Mouse (Mus musculus): ENCODE results near the gene Gm960. TPM values are rescaled to one million over a fixed set of nuclear protein-coding genes. Genes with fewer than 3 reads are reported as not detected.
A peak's percentile ranks its signal among the peaks of the same experiment; 100 is the strongest.

Gm960 gene
- polyA plus RNA-seq, 1 experiment from 2014 or later, result 0.62 TPM

GRCm38 (mm10) chr19:4613464-4614304, 84.8 kb downstream of the Gm960 start:
- Histone ChIP-seq H3K27ac (ENCODE audit: low read length) (no peak overlapping the region), H3K9me3 (replicated peaks; ENCODE audit: control insufficient read depth, low read length) (no peaks in the 10 kb centered on the region), H3K9ac (ENCODE audit: low read length) (no peak overlapping the region), H3K4me2 (ENCODE audit: low read depth, low read length) (no peak overlapping the region; the same call in 1 of the 2 replicates), H3K27me3 (ENCODE audit: control insufficient read depth, insufficient read depth, low read length) (0 out of 2 replicates have a peak, but pooled peaks cover 2% of the 10 kb centered on the region), H3K4me3 (ENCODE audit: low read length) (no peak overlapping the region), H3K4me1 (ENCODE audit: control insufficient read depth, insufficient read depth, low read length) (peaks cover 6% of the 10 kb centered on the region), H3K36me3 (ENCODE audit: control insufficient read depth, insufficient read depth) (peaks cover 10% of the 10 kb centered on the region)
- ATAC-seq (replicated peaks; ENCODE audit: extremely low read depth, insufficient read depth, low FRiP score), result no peak
- WGBS, result 91% methylated on average over 33 of the region's 33 CpGs

GRCm38 (mm10) chr19:4612181-4612961, 86.1 kb downstream of the Gm960 start:
- no peak overlapping the region for H3K27ac ChIP-seq (ENCODE audit: low read length)
- H3K36me3 ChIP-seq (ENCODE audit: control insufficient read depth, insufficient read depth), result peaks cover 10% of the 10 kb centered on the region
- H3K9ac ChIP-seq (ENCODE audit: low read length), result no peak overlapping the region
- no peaks in the 10 kb centered on the region for H3K27me3 ChIP-seq (ENCODE audit: control insufficient read depth, insufficient read depth, low read length)
- H3K4me3 ChIP-seq (ENCODE audit: low read length), result no peak overlapping the region
- ATAC-seq (replicated peaks; ENCODE audit: extremely low read depth, insufficient read depth, low FRiP score), result no peak
- WGBS, result 89% methylated on average over 19 of the region's 19 CpGs
- no peak overlapping the region for H3K4me2 ChIP-seq (ENCODE audit: low read depth, low read length)
- H3K9me3 ChIP-seq (replicated peaks; ENCODE audit: control insufficient read depth, low read length), result no peaks in the 10 kb centered on the region
- peaks cover 6% of the 10 kb centered on the region for H3K4me1 ChIP-seq (ENCODE audit: control insufficient read depth, insufficient read depth, low read length)

- WGBS, result 43% methylated on average over 4 of the region's 4 CpGs
- H3K36me3 ChIP-seq (ENCODE audit: control insufficient read depth, insufficient read depth), result peaks cover 10% of the 10 kb centered on the region
- ATAC-seq (replicated peaks; ENCODE audit: extremely low read depth, insufficient read depth, low FRiP score), result no peak
- no peak overlapping the region for H3K4me2 ChIP-seq (ENCODE audit: low read depth, low read length)
- peaks cover 6% of the 10 kb centered on the region for H3K4me1 ChIP-seq (ENCODE audit: control insufficient read depth, insufficient read depth, low read length)
- H3K9me3 ChIP-seq (replicated peaks; ENCODE audit: control insufficient read depth, low read length), result no peaks in the 10 kb centered on the region
- no peak overlapping the region for H3K27ac ChIP-seq (ENCODE audit: low read length)
- no peak overlapping the region for H3K9ac ChIP-seq (ENCODE audit: low read length)
- no peaks in the 10 kb centered on the region for H3K27me3 ChIP-seq (ENCODE audit: control insufficient read depth, insufficient read depth, low read length)
- no peak overlapping the region for H3K4me3 ChIP-seq (ENCODE audit: low read length)
Observed at GRCm38 (mm10) chr19:4610109-4610508, 88.4 kb downstream of the Gm960 start.

- no peaks in the 10 kb centered on the region for H3K27me3 ChIP-seq (ENCODE audit: control insufficient read depth, insufficient read depth, low read length)
Observed at GRCm38 (mm10) chr19:4608511-4608910, 90.0 kb downstream of the Gm960 start.

GRCm38 (mm10) chr19:4607406-4607805, 91.1 kb downstream of the Gm960 start:
- H3K9me3 ChIP-seq (replicated peaks; ENCODE audit: control insufficient read depth, low read length), result no peaks in the 10 kb centered on the region
- 88% methylated on average over 12 of the region's 12 CpGs for WGBS
- H3K27ac ChIP-seq (ENCODE audit: low read length), result no peak overlapping the region
- no peak for ATAC-seq (replicated peaks; ENCODE audit: extremely low read depth, insufficient read depth, low FRiP score)
- no peak overlapping the region for H3K4me3 ChIP-seq (ENCODE audit: low read length)
- no peak overlapping the region for H3K9ac ChIP-seq (ENCODE audit: low read length)
- no peaks in the 10 kb centered on the region for H3K27me3 ChIP-seq (ENCODE audit: control insufficient read depth, insufficient read depth, low read length)
- peaks cover 8% of the 10 kb centered on the region for H3K4me1 ChIP-seq (ENCODE audit: control insufficient read depth, insufficient read depth, low read length)
- no peak overlapping the region for H3K4me2 ChIP-seq (ENCODE audit: low read depth, low read length)
- H3K36me3 ChIP-seq (ENCODE audit: control insufficient read depth, insufficient read depth), result peaks cover 8% of the 10 kb centered on the region

More at GRCm38 (mm10) chr19:4608511-4608910, 90.0 kb downstream of the Gm960 start:
- Histone ChIP-seq H3K9me3 (replicated peaks; ENCODE audit: control insufficient read depth, low read length) (no peaks in the 10 kb centered on the region), H3K27ac (ENCODE audit: low read length) (no peak overlapping the region), H3K4me3 (ENCODE audit: low read length) (no peak overlapping the region), H3K4me1 (ENCODE audit: control insufficient read depth, insufficient read depth, low read length) (peaks cover 8% of the 10 kb centered on the region), H3K36me3 (ENCODE audit: control insufficient read depth, insufficient read depth) (peaks cover 10% of the 10 kb centered on the region), H3K9ac (ENCODE audit: low read length) (no peak overlapping the region), H3K4me2 (ENCODE audit: low read depth, low read length) (no peak overlapping the region)
- WGBS, result 77% methylated on average over 4 of the region's 4 CpGs
- ATAC-seq (replicated peaks; ENCODE audit: extremely low read depth, insufficient read depth, low FRiP score), result no peak

GRCm38 (mm10) chr19:4605654-4606053, 92.8 kb downstream of the Gm960 start:
- no peaks in the 10 kb centered on the region for H3K9me3 ChIP-seq (replicated peaks; ENCODE audit: control insufficient read depth, low read length)
- 86% methylated on average over 4 of the region's 4 CpGs for WGBS
- no peak for ATAC-seq (replicated peaks; ENCODE audit: extremely low read depth, insufficient read depth, low FRiP score)

DNA sequence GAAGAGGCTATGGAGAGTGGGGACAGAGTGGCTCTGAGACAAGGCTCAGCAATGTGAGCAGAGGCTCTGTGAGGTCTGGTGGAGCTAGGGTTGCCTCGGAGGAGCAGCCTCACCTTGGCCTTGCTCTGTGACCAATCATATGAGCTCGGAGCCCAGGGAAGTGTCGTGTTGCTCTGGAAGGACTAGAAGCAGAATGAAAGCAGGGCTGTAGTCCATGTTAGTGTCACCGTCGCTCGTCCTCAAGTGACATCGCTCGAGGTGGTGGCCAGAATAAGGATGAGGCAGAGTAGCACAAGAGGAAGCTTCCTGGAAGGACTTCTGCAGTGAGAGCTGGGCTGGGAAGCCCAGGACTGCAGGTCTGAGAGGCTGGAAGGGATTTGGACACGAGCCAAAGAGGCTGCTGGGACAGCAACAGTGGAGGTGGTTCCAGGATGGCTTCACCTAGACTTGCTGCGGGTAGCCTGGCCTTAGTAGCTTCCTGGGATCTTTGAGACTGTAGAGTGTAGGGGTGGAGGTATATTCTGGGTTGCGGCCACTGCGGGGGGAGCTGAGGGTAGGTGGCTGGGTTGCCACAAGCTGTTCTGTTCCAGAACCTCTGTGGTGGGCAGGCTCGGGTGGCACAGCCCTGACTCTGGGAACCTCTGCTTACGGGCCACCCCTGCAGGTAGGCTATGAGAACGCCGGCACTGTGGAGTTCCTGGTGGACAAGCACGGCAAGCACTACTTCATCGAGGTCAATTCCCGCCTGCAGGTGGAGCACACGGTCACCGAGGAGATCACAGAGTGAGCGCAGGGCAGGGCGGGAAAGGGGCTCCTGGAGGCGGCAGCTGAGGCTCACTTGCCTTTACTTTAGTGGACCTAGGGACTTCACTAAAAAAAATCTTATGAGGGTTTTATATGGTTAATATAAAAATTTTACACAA, 94.4 kb downstream of the Gm960 start:
- Histone ChIP-seq H3K9me3 (replicated peaks; ENCODE audit: control insufficient read depth, low read length) (no peaks in the 10 kb centered on the region), H3K4me1 (ENCODE audit: control insufficient read depth, insufficient read depth, low read length) (peaks cover 6% of the 10 kb centered on the region; the same call in 1 of the 2 replicates), H3K36me3 (ENCODE audit: control insufficient read depth, insufficient read depth) (no peaks in the 10 kb centered on the region), H3K4me3 (ENCODE audit: low read length) (no peak overlapping the region), H3K27ac (ENCODE audit: low read length) (no peak overlapping the region), H3K4me2 (ENCODE audit: low read depth, low read length) (peak overlapping the region; percentile 52), H3K9ac (ENCODE audit: low read length) (no peak overlapping the region; the same call in 1 of the 2 replicates), H3K27me3 (ENCODE audit: control insufficient read depth, insufficient read depth, low read length) (no peaks in the 10 kb centered on the region)
- 36% methylated on average over 24 of the region's 24 CpGs for whole genome bisulfite sequencing
- ATAC-seq (replicated peaks; ENCODE audit: extremely low read depth, insufficient read depth, low FRiP score), result peak; percentile 77

More at GRCm38 (mm10) chr19:4605654-4606053, 92.8 kb downstream of the Gm960 start:
- no peak overlapping the region for H3K9ac ChIP-seq (ENCODE audit: low read length)
- H3K4me2 ChIP-seq (ENCODE audit: low read depth, low read length), result no peak overlapping the region
- H3K27me3 ChIP-seq (ENCODE audit: control insufficient read depth, insufficient read depth, low read length), result no peaks in the 10 kb centered on the region
- H3K4me3 ChIP-seq (ENCODE audit: low read length), result no peak overlapping the region
- H3K36me3 ChIP-seq (ENCODE audit: control insufficient read depth, insufficient read depth), result no peaks in the 10 kb centered on the region
- H3K4me1 ChIP-seq (ENCODE audit: control insufficient read depth, insufficient read depth, low read length), result peaks cover 8% of the 10 kb centered on the region
- no peak overlapping the region for H3K27ac ChIP-seq (ENCODE audit: low read length)

GRCm38 (mm10) chr19:4602459-4602858, 96.0 kb downstream of the Gm960 start:
- no peak for ATAC-seq (replicated peaks; ENCODE audit: extremely low read depth, insufficient read depth, low FRiP score)

More at GRCm38 (mm10) chr19:4602459-4602858, 96.0 kb downstream of the Gm960 start:
- H3K4me1 ChIP-seq (ENCODE audit: control insufficient read depth, insufficient read depth, low read length), result peaks cover 6% of the 10 kb centered on the region; the same call in 1 of the 2 replicates
- no peak overlapping the region for H3K4me2 ChIP-seq (ENCODE audit: low read depth, low read length)
- H3K27ac ChIP-seq (ENCODE audit: low read length), result no peak overlapping the region
- H3K4me3 ChIP-seq (ENCODE audit: low read length), result no peak overlapping the region
- 84% methylated on average over 20 of the region's 20 CpGs for WGBS
- H3K36me3 ChIP-seq (ENCODE audit: control insufficient read depth, insufficient read depth), result no peaks in the 10 kb centered on the region
- H3K9me3 ChIP-seq (replicated peaks; ENCODE audit: control insufficient read depth, low read length), result no peaks in the 10 kb centered on the region
- H3K27me3 ChIP-seq (ENCODE audit: control insufficient read depth, insufficient read depth, low read length), result no peaks in the 10 kb centered on the region
- H3K9ac ChIP-seq (ENCODE audit: low read length), result no peak overlapping the region
